Mouse (Mus musculus) heart, embryonic 16.5 days (tissue): ENCODE results near the gene Pdcl2. TPM values are rescaled to one million over a fixed set of nuclear protein-coding genes. Genes with fewer than 3 reads are reported as not detected.

Source experiments
- ATAC-seq: fragments of 200-750 bp; cut with Nextera tagmentation; replicated peaks from 2 replicates; pipeline ENCODE4 v1.8.0; 2017; ENCODE audit warnings: moderate number of reproducible peaks; ENCODE audit not compliant: insufficient read depth, low FRiP score; ENCODE audit errors: extremely low read depth
- H3K27ac ChIP-seq: fragments of 300-500 bp; sonication (generic); 2 replicates; pipeline ENCODE4 v1.5.1; 2014; ENCODE audit warnings: mild to moderate bottlenecking, low read length, control low read depth, moderate library complexity
- H3K27me3 ChIP-seq: fragments of 300-500 bp; sonication (generic); 2 replicates; pipeline ENCODE4 v1.6.1; 2014; ENCODE audit warnings: low read length, mixed read lengths; ENCODE audit not compliant: control insufficient read depth, insufficient read depth
- H3K36me3 ChIP-seq: fragments of 300-500 bp; sonication (generic); 2 replicates; pipeline ENCODE4 v1.6.1; 2014; ENCODE audit not compliant: control insufficient read depth, insufficient read depth
- H3K4me1 ChIP-seq: fragments of 300-500 bp; sonication (generic); 2 replicates; pipeline ENCODE4 v1.6.1; 2014; ENCODE audit warnings: low read length, mixed read lengths; ENCODE audit not compliant: control insufficient read depth, insufficient read depth
- H3K4me2 ChIP-seq: fragments of 300-500 bp; sonication (generic); 2 replicates; pipeline ENCODE4 v1.6.1; 2014; ENCODE audit warnings: low read depth, mild to moderate bottlenecking, control low read depth, low read length
- H3K4me3 ChIP-seq: fragments of 300-500 bp; sonication (generic); 2 replicates; pipeline ENCODE4 v1.5.1; 2014; ENCODE audit warnings: mild to moderate bottlenecking, control low read depth, low read length
- H3K9ac ChIP-seq: fragments of 300-500 bp; sonication (generic); 2 replicates; pipeline ENCODE4 v1.6.1; 2014; ENCODE audit warnings: low read length, control low read depth
- H3K9me3 ChIP-seq: fragments of 300-500 bp; sonication (generic); replicated peaks from 2 replicates; pipeline ENCODE4 v1.6.1; 2016; ENCODE audit warnings: low read length; ENCODE audit not compliant: control insufficient read depth
- WGBS: fragments of 180-500 bp; shearing (Covaris S2); extraction: QIAGEN DNeasy Blood & Tissue Kit; methylation state at CpG from one replicate; pipeline ENCODE4 v1.1.7; 2014; 5-methylcytosine and 5-hydroxymethylcytosine counted together
- polyA plus RNA-seq: library from polyadenylated mRNA; unstranded; fragments of >200 nt; fragmentation: Nextera tagmentation; extraction: Ambion mirVana; gene quantifications from 2 replicates; pipeline ENCODE4 v1.2.1, GENCODE M21; 2015

Pdcl2 gene
- polyA plus RNA-seq, 1 experiment from 2014 or later, result not detected

GRCm38 (mm10) chr5:76346137-76346536 is 15.2 kb upstream of the Pdcl2 start:
- Histone ChIP-seq H3K9me3 (no peaks in the 10 kb centered on the region), H3K36me3 (no peaks in the 10 kb centered on the region), H3K9ac (no peak overlapping the region), H3K4me3 (no peak overlapping the region), H3K27ac (no peak overlapping the region), H3K27me3 (no peaks in the 10 kb centered on the region), H3K4me1 (no peaks in the 10 kb centered on the region), H3K4me2 (no peak overlapping the region)
- WGBS, result 65% methylated on average over 2 of the region's 2 CpGs
- ATAC-seq, result no peak

GRCm38 (mm10) chr5:76340931-76341330 is 10.0 kb upstream of the Pdcl2 start:
- 58% methylated on average over 2 of the region's 2 CpGs for WGBS
- Histone ChIP-seq H3K27me3 (no peaks in the 10 kb centered on the region), H3K4me2 (no peak overlapping the region), H3K4me1 (no peaks in the 10 kb centered on the region), H3K9ac (no peak overlapping the region), H3K9me3 (no peaks in the 10 kb centered on the region), H3K4me3 (no peak overlapping the region), H3K36me3 (no peaks in the 10 kb centered on the region), H3K27ac (no peak overlapping the region)
- ATAC-seq, result no peak

- Histone ChIP-seq H3K27me3 (no peaks in the 10 kb centered on the region), H3K36me3 (no peaks in the 10 kb centered on the region), H3K27ac (no peak overlapping the region), H3K4me1 (no peaks in the 10 kb centered on the region), H3K4me2 (no peak overlapping the region), H3K9ac (no peak overlapping the region), H3K9me3 (no peaks in the 10 kb centered on the region), H3K4me3 (no peak overlapping the region)
- no peak for ATAC-seq
- 80% methylated on average over 8 of the region's 8 CpGs for WGBS
Measured at GRCm38 (mm10) chr5:76337100-76337499, 6.1 kb upstream of the Pdcl2 start.

GRCm38 (mm10) chr5:76333833-76334232 is 2.9 kb upstream of the Pdcl2 start:
- ATAC-seq, result no peak
- Histone ChIP-seq H3K36me3 (no peaks in the 10 kb centered on the region), H3K9me3 (no peaks in the 10 kb centered on the region), H3K4me3 (no peak overlapping the region), H3K9ac (no peak overlapping the region), H3K4me1 (no peaks in the 10 kb centered on the region), H3K4me2 (no peak overlapping the region), H3K27me3 (no peaks in the 10 kb centered on the region), H3K27ac (no peak overlapping the region)
- WGBS, result 72% methylated on average over 4 of the region's 4 CpGs

GRCm38 (mm10) chr5:76327296-76327695 is 3.7 kb downstream of the Pdcl2 start:
- Histone ChIP-seq H3K9me3 (no peaks in the 10 kb centered on the region), H3K4me2 (no peak overlapping the region), H3K4me1 (no peaks in the 10 kb centered on the region), H3K27ac (no peak overlapping the region), H3K9ac (no peak overlapping the region), H3K4me3 (no peak overlapping the region), H3K27me3 (no peaks in the 10 kb centered on the region), H3K36me3 (no peaks in the 10 kb centered on the region)
- ATAC-seq, result no peak
- WGBS, result 63% methylated on average over 2 of the region's 2 CpGs

GRCm38 (mm10) chr5:76325113-76325512 is 5.8 kb downstream of the Pdcl2 start:
- ATAC-seq, result no peak
- no peaks in the 10 kb centered on the region for H3K36me3 ChIP-seq
- no peak overlapping the region for H3K4me3 ChIP-seq
- WGBS, result 87% methylated on average over 4 of the region's 4 CpGs
- no peaks in the 10 kb centered on the region for H3K4me1 ChIP-seq
- H3K4me2 ChIP-seq, result no peak overlapping the region
- H3K9ac ChIP-seq, result no peak overlapping the region
- no peaks in the 10 kb centered on the region for H3K9me3 ChIP-seq
- no peaks in the 10 kb centered on the region for H3K27me3 ChIP-seq
- no peak overlapping the region for H3K27ac ChIP-seq

GRCm38 (mm10) chr5:76321249-76322196 is 9.4 kb downstream of the Pdcl2 start:
- no peaks in the 10 kb centered on the region for H3K4me1 ChIP-seq
- no peak overlapping the region for H3K4me2 ChIP-seq
- no peak overlapping the region for H3K27ac ChIP-seq
- H3K36me3 ChIP-seq, result no peaks in the 10 kb centered on the region
- H3K9me3 ChIP-seq, result no peaks in the 10 kb centered on the region
- H3K9ac ChIP-seq, result no peak overlapping the region
- ATAC-seq, result no peak
- WGBS, result 66% methylated on average over 11 of the region's 11 CpGs
- no peaks in the 10 kb centered on the region for H3K27me3 ChIP-seq
- no peak overlapping the region for H3K4me3 ChIP-seq

- Histone ChIP-seq H3K4me1 (peaks cover 6% of the 10 kb centered on the region), H3K4me2 (no peak overlapping the region), H3K27ac (no peak overlapping the region), H3K27me3 (no peaks in the 10 kb centered on the region), H3K4me3 (no peak overlapping the region), H3K36me3 (no peaks in the 10 kb centered on the region), H3K9me3 (no peaks in the 10 kb centered on the region), H3K9ac (no peak overlapping the region)
- WGBS, result 50% methylated on average over 2 of the region's 2 CpGs
- ATAC-seq, result no peak
Measured at GRCm38 (mm10) chr5:76308206-76308605, 22.8 kb downstream of the Pdcl2 start.

- Histone ChIP-seq H3K27me3 (no peaks in the 10 kb centered on the region), H3K4me1 (peaks cover 9% of the 10 kb centered on the region), H3K27ac (no peak overlapping the region), H3K36me3 (no peaks in the 10 kb centered on the region), H3K9ac (no peak overlapping the region), H3K9me3 (no peaks in the 10 kb centered on the region), H3K4me2 (no peak overlapping the region), H3K4me3 (no peak overlapping the region)
- no peak for ATAC-seq
- 76% methylated on average over 3 of the region's 3 CpGs for WGBS
Measured at GRCm38 (mm10) chr5:76306261-76306660, 24.7 kb downstream of the Pdcl2 start.
